Mouse (Mus musculus) midbrain, embryonic 14.5 days (tissue): ENCODE measurements at regions not wholly inside any gene's neighbourhood (a gene's known extent, or its start where the extent isn't known, plus 50 kb on each side); places are given as distances from the start of the nearest gene placed in this dataset.

Experiments
- ATAC-seq: fragments of 200-750 bp; cut with Nextera tagmentation; 2 replicates; pipeline ENCODE4 v1.8.0; 2017; ENCODE audit warnings: moderate number of reproducible peaks, moderate library complexity; ENCODE audit not compliant: low FRiP score, low TSS enrichment
- DNase-seq: peaks from one replicate; pipeline ENCODE4 v3.0.0-alpha.2; 2015
- H3K27ac ChIP-seq: fragments of 300-500 bp; sonication (generic); replicated peaks from 2 replicates; pipeline ENCODE4 v1.5.1; 2014; ENCODE audit warnings: mild to moderate bottlenecking, low read depth, low read length, moderate library complexity
- H3K27me3 ChIP-seq: fragments of 300-500 bp; sonication (generic); 2 replicates; pipeline ENCODE4 v1.6.1; 2014; ENCODE audit warnings: low read length, control low read depth, mixed read lengths; ENCODE audit not compliant: control insufficient read depth, insufficient read depth
- H3K36me3 ChIP-seq: fragments of 300-500 bp; sonication (generic); 2 replicates; pipeline ENCODE4 v1.6.1; 2014; ENCODE audit warnings: low read length, control low read depth; ENCODE audit not compliant: control insufficient read depth, insufficient read depth
- H3K4me1 ChIP-seq: fragments of 300-500 bp; sonication (generic); 2 replicates; pipeline ENCODE4 v1.6.1; 2014; ENCODE audit warnings: mild to moderate bottlenecking, antibody characterized with exemption, low read length, control low read depth; ENCODE audit not compliant: control insufficient read depth, insufficient read depth
- H3K4me2 ChIP-seq: fragments of 300-500 bp; sonication (generic); 2 replicates; pipeline ENCODE4 v1.6.1; 2014; ENCODE audit warnings: mild to moderate bottlenecking, low read length, moderate library complexity
- H3K4me3 ChIP-seq: fragments of 300-500 bp; sonication (generic); replicated peaks from 2 replicates; pipeline ENCODE4 v1.5.1; 2014; ENCODE audit warnings: low read depth, low read length
- H3K9ac ChIP-seq: fragments of 300-500 bp; sonication (generic); replicated peaks from 2 replicates; pipeline ENCODE4 v1.6.1; 2014; ENCODE audit warnings: mild to moderate bottlenecking, low read length, moderate library complexity
- H3K9me3 ChIP-seq: fragments of 300-500 bp; sonication (generic); 2 replicates; pipeline ENCODE4 v1.6.1; 2016; ENCODE audit warnings: low read length, control low read depth, mixed read lengths; ENCODE audit not compliant: control insufficient read depth
- WGBS: fragments of 180-500 bp; shearing (Covaris S2); extraction: QIAGEN DNeasy Blood & Tissue Kit; methylation state at CpG from one replicate; pipeline ENCODE4 v1.1.7; 2014; 5-methylcytosine and 5-hydroxymethylcytosine counted together

DNA sequence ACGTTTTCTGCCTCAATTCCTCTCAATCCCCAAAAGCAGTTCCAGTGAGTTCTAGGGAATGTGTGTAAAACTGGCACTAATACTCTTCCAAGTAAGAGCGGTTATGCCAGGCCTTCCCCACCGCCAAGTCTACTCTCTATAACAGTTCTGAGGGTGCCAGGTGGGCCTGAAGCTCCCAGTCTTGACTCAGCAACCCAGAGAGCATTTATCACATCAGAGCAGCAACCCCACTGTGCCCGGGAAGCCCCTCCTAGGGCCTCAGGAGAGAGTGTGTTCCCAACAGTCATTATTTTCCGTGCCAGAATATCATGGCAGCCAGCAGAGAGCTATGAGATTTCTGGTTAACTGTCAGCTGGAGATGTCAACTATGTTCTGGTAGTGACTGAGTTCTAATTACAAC, 169.1 kb downstream of the Galc start:
- Histone ChIP-seq H3K4me1 (no peaks in the 10 kb centered on the region), H3K9ac (no peak overlapping the region), H3K4me2 (no peak overlapping the region), H3K36me3 (no peaks in the 10 kb centered on the region), H3K27ac (no peak overlapping the region), H3K4me3 (no peak overlapping the region), H3K27me3 (no peaks in the 10 kb centered on the region), H3K9me3 (no peaks in the 10 kb centered on the region)
- no peak for DNase-seq
- no peak for ATAC-seq
- WGBS = 64% methylated on average over 5 of the region's 5 CpGs

DNA sequence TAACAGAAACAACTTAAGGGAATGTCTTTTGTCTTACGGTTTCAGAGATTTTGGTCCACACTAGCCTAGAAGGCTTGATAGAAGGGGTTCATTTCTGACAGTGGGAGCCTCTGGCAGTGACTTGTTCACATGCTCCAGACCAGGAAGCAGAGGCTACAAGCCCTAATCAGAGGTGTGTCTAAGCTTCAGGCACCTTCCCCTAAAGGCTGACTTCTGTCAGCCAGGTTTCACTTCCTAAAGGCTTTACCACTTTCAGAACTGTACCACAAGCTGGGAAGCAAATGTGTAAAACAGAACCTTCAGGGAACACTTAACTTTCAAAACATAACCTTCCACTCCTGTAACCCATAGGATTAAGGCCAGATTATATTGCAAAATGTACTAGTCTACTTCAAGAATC, 180.9 kb downstream of the Galc start:
- Histone ChIP-seq H3K27ac (no peak overlapping the region), H3K4me1 (no peaks in the 10 kb centered on the region), H3K4me3 (no peak overlapping the region), H3K9me3 (no peaks in the 10 kb centered on the region), H3K4me2 (no peak overlapping the region), H3K36me3 (no peaks in the 10 kb centered on the region), H3K9ac (no peak overlapping the region), H3K27me3 (no peaks in the 10 kb centered on the region)
- 94% methylated on average over 1 of the region's 1 CpGs for WGBS
- DNase-seq = no peak
- ATAC-seq = no peak

DNA sequence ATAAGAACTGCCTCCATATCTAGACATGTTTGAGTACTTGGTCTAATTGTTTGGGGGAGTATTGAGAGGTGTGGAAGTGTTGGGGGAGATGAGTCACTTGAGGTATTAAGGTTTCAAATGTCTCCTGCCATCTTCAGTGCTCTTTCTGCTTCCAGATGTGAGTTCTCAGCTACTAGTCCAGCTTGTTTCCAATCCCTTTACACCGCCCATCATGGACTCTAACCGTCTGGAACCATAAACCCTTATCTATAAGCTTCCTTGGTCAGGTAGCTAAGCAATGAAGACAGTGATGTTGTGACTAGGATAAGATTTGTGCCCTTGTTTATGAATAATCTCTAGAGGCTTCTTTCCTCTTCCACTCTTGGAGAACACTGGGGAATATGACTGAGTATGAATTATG, 183.7 kb downstream of the Galc start:
- Histone ChIP-seq H3K4me2 (no peak overlapping the region), H3K9ac (no peak overlapping the region), H3K27ac (no peak overlapping the region), H3K36me3 (no peaks in the 10 kb centered on the region), H3K4me1 (no peaks in the 10 kb centered on the region), H3K27me3 (no peaks in the 10 kb centered on the region), H3K4me3 (no peak overlapping the region), H3K9me3 (no peaks in the 10 kb centered on the region)
- no peak for DNase-seq
- 95% methylated on average over 2 of the region's 2 CpGs for WGBS
- no peak for ATAC-seq

DNA sequence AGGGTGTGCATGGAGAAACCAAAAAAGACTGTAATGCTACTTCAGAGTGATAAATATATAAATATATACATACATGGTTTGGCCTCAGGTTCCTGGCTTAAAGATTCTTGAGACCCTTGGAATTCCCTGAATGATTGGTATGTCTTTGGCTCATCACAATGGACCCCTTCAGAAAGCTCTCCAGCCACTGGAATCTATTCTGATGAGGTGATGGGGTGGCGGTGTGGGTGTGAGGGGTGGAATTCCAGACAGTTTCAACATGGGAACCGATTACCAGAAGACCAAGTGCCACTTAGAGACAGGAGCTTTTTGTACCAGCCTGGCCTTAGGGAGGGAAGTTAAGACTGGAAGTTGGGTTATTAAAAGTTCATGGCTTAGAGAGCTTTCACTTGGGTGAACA, 190.1 kb downstream of the Galc start:
- DNase-seq = no peak
- WGBS = 76% methylated on average over 2 of the region's 2 CpGs
- H3K4me3 ChIP-seq = no peak overlapping the region
- no peaks in the 10 kb centered on the region for H3K9me3 ChIP-seq
- no peak overlapping the region for H3K9ac ChIP-seq
- H3K4me2 ChIP-seq = no peak overlapping the region
- H3K36me3 ChIP-seq = no peaks in the 10 kb centered on the region
- no peak overlapping the region for H3K27ac ChIP-seq
- no peaks in the 10 kb centered on the region for H3K4me1 ChIP-seq
- no peaks in the 10 kb centered on the region for H3K27me3 ChIP-seq
- ATAC-seq = no peak

DNA sequence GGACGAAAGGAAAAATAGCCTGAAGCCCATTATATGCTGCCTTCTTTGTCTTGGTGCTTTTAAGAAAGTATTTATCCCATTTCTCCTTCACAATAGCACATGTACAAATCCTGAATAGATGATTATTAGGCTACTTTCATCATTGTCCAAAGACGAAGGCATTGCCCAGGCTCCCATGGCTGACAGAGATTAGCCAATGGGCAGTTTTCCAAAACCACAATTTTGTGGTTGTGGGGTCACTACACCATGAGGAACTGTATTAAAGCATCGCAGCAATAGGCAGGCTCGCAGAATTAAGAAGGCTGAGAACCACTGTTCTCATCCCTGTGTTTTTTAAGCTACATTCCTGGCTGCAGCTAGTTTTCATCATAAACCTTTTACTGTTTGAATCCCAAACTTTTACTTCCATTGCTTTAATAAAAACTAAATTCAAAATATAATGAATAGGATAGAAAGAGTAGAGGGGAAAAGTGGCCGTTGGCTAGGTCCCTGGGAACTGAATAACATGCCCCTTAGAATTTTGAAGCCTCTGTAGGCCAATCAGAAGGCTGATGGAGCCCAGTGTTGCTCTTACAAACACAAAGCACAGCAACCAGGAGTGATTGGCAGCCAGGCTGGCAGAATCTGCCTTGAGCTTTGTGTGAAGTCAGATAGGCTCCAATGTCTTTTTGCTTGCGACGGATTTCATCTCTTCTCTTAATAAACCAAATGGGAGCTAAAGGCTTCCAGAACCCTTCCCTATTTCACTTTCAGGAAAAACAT, 199.7 kb downstream of the Galc start:
- H3K9me3 ChIP-seq = no peaks in the 10 kb centered on the region
- ATAC-seq = no peak
- no peak overlapping the region for H3K9ac ChIP-seq
- no peaks in the 10 kb centered on the region for H3K27me3 ChIP-seq
- peak; percentile 43 for DNase-seq
- H3K27ac ChIP-seq = no peak overlapping the region
- H3K4me3 ChIP-seq = no peak overlapping the region
- WGBS = 62% methylated on average over 7 of the region's 7 CpGs
- no peaks in the 10 kb centered on the region for H3K36me3 ChIP-seq
- no peak overlapping the region for H3K4me2 ChIP-seq
- no peaks in the 10 kb centered on the region for H3K4me1 ChIP-seq

DNA sequence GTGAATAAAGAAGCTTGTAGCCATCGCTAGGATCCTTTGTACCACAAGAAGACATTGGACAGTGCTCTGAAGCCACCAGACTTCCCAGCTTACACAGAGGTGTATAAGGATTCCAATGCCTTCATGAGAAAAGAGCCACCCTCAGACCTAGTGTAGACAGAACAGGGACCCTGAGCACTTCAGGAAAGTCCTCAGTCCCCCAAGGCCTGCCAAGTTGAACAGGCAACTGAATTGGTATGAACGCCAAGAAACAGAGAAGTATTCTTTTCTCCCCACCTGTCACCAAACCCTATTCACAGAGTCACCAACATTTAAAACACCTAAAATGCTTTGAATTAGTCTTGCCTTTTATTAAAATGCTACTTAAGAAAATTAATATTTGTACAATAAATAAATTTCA, 200.3 kb downstream of the Galc start:
- no peaks in the 10 kb centered on the region for H3K36me3 ChIP-seq
- ATAC-seq (no peak), DNase-seq (no peak)
- H3K27ac ChIP-seq = no peak overlapping the region
- H3K4me2 ChIP-seq = no peak overlapping the region
- no peaks in the 10 kb centered on the region for H3K27me3 ChIP-seq
- no peaks in the 10 kb centered on the region for H3K4me1 ChIP-seq
- no peak overlapping the region for H3K4me3 ChIP-seq
- WGBS = 90% methylated on average over 2 of the region's 2 CpGs
- H3K9ac ChIP-seq = no peak overlapping the region
- H3K9me3 ChIP-seq = no peaks in the 10 kb centered on the region

DNA sequence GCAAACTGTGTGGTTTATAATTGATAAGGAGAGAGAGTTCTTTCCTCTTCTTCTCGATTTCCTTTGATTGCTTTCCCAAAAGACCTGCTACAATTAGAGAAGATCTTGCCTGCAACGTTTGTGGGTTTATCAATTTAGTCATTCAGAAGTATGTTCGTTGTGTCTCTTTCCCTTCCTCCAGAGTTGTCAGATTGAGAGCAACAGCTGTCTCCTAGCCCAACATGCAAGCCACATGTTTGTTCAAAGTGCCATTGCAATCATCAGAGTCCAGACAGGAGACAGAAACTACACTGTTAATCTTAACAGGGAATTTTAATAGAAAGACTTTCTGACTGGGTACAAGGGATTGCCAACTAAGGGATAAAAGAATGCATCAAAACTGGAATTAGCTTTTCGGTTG, 208.3 kb downstream of the Galc start:
- H3K9ac ChIP-seq = no peak overlapping the region
- H3K27ac ChIP-seq = no peak overlapping the region
- H3K9me3 ChIP-seq = no peaks in the 10 kb centered on the region
- no peak for ATAC-seq
- DNase-seq = no peak
- no peaks in the 10 kb centered on the region for H3K36me3 ChIP-seq
- peaks cover 10% of the 10 kb centered on the region; the same call in 1 of the 2 replicates for H3K4me1 ChIP-seq
- no peak overlapping the region for H3K4me3 ChIP-seq
- no peak overlapping the region for H3K4me2 ChIP-seq
- 81% methylated on average over 4 of the region's 4 CpGs for WGBS
- no peaks in the 10 kb centered on the region for H3K27me3 ChIP-seq

DNA sequence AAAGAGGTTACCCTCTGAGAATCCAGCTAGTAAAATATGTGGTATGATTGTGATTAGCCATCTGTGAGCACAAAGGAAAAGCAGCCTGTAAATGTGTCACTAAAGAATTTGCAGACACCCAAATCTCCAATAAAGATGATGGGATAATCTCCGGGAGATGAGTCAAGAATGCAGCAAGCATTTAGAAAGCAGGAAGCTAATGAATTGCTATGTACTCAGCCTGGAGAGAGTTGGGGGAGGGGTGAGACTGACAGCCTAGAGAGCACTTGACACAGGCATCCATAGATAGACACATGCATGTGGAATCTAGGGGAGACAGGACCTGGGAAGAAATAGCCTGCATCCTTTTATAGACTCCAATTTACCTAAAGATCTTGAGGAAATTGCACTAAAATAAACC, 208.8 kb downstream of the Galc start:
- ATAC-seq (no peak), DNase-seq (peak; percentile 45)
- H3K27ac ChIP-seq = no peak overlapping the region
- H3K9me3 ChIP-seq = no peaks in the 10 kb centered on the region
- no peaks in the 10 kb centered on the region for H3K36me3 ChIP-seq
- H3K27me3 ChIP-seq = no peaks in the 10 kb centered on the region
- 12% methylated on average over 1 of the region's 1 CpGs for WGBS
- H3K9ac ChIP-seq = no peak overlapping the region
- H3K4me2 ChIP-seq = no peak overlapping the region
- no peak overlapping the region for H3K4me3 ChIP-seq
- H3K4me1 ChIP-seq = peaks cover 10% of the 10 kb centered on the region; the same call in 1 of the 2 replicates

DNA sequence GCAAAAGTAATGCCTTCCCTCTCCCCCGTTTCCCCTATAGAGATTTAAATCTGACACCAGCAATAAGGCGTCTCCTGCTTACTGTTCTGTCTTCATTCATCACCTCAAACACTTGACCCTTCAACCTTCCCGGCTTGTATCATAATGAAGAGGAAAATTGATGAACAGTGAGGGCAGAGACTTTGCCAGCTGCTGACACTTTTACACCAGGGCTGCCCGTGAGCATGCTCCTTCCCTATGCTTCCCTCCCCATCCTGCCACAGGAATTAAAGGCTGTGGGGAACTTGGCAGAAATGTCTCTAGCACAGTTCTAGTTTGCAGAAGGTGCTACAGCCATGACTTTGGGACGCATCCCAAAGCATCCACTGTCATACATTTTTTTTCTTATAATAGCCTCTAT, 209.2 kb downstream of the Galc start:
- Histone ChIP-seq H3K4me2 (no peak overlapping the region), H3K36me3 (no peaks in the 10 kb centered on the region), H3K27ac (no peak overlapping the region), H3K27me3 (no peaks in the 10 kb centered on the region), H3K4me1 (peaks cover 10% of the 10 kb centered on the region; the same call in 1 of the 2 replicates), H3K9ac (no peak overlapping the region), H3K9me3 (no peaks in the 10 kb centered on the region), H3K4me3 (no peak overlapping the region)
- DNase-seq = no peak
- no peak for ATAC-seq
- WGBS = 27% methylated on average over 5 of the region's 5 CpGs
